Mouse (Mus musculus): ENCODE data around the gene Gtpbp3.

DNA sequence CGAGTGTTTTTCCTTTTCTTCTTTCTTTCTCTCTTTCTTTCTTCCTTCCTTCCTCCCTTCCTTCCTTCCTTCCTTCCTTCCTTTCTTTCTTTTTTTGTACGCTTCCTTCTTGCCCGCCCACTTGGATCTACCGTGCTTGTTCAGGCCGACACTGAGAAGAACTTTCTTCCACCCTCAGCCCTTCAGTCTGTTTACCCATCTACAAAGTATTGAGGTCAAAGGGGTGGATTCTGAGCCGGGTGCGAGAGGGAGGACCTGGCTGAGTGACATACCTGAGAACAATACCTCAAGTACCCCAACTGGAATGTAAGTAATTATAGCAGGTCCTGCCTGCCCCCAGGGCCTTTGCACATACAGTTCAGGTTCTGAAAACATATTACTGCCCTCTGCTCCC lies 1.8 kb upstream of the Gtpbp3 start:
- TF ChIP-seq CTCF (IDR thresholded peaks at IDR 0.05) (no peak), EP300 (IDR thresholded peaks at IDR 0.05) (no peak)

Measured in lung, postnatal 0 days (tissue).